Mouse (Mus musculus): Measurements from ENCODE around the gene Gpx3.

Gene Gpx3

DNA sequence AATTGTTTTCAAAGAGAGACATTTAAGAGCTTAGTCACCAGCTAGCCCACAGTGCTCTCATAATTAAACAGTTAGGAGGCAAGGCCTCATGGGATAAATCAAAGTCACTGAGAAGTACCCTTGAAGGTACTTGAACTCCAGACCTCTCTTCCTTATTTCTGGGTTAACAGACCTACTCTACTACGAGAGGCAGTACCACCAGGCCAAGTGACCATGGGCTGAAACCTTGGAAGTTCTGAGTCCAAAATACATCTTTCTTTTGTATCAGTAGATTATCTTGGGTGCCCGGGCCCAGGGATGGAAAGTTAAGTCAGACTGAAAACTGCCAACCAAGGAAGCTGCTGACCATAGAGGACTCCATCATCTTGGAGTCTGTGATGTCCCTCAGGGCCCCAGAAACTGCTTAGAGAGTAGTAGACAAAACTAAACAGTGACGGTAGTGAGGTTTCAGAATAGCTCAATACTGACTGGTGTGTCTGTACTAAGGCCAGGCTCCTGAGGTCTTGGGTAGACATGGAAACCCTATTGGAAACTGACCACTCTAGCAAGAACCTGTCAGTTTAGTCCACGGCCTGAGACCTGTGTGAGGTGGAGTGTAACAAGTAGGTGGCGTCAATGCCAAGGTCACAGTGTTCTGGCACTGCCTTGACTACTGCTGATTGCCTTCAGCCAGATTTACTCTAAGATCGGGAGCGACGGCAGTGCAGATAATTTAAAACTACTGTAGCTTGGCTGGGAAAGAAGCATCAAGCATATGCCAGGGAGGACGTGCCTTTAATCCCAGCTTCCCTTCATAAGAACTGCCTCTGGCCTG is 10.5 kb downstream of the Gpx3 start:
- no peak for DNase-seq (ENCODE audit: low spot score)

DNA sequence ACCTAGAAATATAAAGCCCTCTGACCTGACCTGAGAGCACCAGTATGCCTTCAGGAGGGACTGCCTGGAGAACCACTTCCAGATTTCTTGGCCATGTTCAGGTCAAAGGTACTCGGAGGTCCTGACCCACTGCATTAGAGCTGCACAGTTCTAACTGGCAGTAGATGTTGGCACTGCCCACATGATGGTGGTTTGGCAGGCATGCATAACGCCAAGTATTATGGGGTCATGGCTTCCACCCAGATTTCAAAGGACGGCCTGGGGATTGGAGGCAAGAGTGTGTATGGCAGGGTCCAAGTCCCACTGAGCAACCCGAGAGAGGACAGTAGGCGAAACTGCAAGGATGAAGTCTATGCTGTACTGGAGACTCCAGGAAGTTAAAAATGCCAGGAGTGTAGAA is 11.6 kb downstream of the Gpx3 start:
- no peak for DNase-seq (ENCODE audit: low spot score)

DNA sequence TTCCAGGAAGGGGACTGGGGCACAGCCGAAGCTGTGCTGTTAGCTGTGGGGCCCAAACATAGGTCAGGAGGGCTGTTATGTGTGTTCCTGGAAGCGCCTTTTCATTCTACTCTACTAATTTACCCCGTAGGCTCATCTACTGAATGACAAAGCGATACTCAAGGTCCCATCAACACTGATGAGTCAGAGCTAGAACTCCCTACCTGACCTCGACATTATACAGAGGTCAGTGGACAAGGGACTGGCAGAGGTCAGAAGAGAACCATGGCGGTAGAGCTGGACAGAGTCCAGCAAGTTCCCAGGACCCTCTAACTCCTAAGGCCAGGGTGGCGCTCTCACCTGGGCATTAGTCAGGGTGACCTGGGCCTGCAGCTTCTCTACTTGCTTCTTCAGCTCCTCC is 15.2 kb downstream of the Gpx3 start:
- DNase-seq (ENCODE audit: low spot score): no peak

DNA sequence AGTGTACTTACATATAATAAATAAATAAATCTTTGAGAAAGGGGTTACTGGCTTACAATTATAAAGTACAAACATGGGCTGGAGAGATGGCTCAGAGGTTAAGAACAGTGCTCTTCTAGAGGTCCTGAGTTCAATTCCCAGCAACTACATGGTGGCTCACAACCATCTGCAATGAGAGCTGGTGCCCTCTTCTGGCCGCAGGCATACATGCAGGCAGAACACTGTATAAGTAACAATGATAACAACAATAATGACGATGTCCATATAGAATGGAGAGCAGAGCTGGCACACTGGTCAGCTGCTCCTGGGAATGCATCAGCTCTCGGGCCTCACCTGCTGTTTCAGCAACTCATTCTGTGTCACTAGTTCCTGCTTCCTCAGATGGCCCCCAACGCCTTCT is 16.0 kb downstream of the Gpx3 start:
- DNase-seq (ENCODE audit: low spot score): no peak

DNA sequence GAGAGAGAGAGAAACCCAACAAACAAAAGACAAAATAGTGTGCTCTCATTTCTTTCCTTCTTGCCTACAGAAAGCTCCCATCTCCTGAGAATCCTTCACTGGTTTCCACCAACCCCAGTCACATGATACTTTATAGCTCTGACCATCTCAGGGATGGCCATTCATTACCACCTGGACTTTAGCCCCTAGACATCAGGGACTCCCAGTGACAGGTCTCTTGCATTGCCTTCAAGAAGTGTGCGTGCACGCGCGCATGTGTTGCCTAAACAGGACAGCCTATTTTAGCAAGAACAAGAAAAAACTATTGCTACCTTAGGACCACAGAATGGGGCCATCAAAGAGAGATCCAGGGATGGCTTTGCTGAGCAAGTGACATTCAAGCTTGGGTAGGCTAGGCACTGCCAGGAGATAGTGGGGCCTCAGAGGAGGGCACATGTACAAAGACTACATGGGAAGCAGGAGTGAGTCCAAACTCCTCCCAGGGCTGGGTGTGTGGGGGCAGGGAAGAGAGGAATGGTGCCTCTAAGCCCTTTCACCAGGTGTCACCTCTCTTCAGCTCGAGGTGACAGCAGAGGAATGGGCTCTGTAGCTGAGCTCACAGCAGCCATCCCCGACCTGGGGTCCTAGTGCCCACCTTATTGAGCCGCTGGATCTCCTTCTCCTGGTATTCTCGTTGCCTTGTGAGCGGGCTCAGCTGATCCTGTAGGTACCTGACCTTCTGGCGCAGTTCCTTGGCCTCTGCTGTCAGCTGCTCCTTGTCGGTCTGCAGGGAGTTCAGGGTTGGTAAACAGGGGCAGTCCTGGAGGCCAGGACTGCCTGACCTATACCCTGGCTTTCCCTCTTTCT is 18.1 kb downstream of the Gpx3 start:
- no peak for DNase-seq (ENCODE audit: low spot score)

DNA sequence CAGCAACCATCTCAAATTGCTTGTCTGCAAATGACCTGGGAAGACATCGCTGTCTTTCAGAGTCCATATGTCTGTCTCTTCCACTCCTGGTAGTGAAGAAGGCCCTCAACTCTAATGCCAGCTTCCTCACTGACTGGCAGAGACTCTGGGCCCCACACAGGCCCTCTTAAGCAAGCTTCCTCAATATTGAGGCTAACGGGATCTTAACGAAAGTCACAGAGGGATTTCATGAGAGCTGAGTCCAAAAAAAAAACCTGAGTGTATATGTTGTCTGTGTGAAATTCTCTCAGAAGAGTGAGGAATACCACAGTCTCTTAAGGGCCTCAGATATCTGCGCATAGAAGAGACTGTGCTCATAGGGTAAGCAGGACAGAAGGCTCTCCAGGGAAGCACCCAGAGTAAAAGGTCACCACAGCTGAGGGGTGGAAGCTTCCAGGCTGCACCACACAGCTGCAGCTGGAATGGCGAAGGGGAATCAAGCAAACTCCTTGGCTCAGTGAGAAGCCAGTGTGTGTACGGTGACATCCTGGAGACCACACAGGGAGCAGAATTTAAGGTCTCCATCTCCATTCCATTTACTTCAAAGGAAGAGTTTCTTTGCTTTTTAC is 18.8 kb downstream of the Gpx3 start:
- DNase-seq (ENCODE audit: low spot score): no peak

DNA sequence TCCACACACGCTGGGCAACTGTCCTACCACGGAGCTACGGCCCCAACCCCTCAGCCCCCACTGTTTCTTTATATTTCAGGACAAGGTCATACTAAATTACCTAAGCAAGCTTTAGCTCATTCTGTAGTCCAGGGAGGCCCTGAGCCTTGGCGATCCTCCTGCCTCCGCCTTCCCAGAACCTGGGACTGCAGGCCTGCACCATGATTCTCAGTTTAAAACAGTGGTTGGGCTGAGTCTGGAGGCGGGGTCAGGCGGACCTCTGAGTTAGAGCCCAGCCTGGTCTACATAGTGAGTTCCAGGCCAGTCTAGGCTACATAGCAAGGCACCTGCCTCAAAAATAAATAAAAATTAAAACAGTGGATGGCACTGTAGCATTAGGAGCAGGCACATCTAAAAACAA is 19.5 kb downstream of the Gpx3 start:
- no peak for DNase-seq (ENCODE audit: low spot score)

DNA sequence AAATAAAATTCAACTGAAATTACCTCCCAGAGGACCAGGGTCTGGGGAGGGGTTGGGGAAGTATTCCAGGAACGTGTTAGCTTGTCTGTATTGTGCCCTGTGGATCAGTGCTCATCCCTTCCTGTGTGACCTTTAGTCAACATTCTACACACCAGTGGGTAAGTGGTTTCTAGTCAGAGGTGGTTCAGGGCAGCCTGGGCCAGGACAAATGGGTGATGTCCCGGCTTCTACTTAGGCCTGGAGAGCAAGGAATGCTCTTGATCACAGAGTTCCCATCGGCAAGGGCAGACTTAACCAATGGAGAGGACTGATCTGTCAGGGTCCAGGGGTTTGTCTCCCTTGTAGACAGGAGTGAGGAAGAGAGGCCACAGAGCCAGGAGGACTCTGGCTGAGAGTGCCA is 20.2 kb downstream of the Gpx3 start:
- DNase-seq (ENCODE audit: low spot score): no peak

DNA sequence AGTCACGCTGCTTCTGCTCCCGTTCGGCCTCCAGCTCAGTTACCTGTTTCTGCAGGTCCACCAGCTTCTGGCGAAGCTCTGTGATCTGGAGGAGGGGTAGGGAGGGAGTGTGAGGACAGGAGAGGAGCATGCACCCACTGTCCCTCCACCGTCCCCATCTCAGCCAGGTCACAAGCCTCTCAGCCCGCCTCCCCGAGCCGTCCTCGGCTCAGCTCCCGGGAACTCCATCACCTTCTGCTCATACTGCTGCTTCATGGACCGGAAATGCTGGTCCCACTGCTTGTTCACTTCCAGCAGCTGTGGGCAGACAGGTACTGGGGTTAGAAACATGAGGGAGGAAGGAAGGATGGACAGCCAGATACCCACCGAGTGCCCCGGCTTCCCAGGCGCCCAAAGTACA is 21.9 kb downstream of the Gpx3 start:
- no peak for DNase-seq (ENCODE audit: low spot score)

DNA sequence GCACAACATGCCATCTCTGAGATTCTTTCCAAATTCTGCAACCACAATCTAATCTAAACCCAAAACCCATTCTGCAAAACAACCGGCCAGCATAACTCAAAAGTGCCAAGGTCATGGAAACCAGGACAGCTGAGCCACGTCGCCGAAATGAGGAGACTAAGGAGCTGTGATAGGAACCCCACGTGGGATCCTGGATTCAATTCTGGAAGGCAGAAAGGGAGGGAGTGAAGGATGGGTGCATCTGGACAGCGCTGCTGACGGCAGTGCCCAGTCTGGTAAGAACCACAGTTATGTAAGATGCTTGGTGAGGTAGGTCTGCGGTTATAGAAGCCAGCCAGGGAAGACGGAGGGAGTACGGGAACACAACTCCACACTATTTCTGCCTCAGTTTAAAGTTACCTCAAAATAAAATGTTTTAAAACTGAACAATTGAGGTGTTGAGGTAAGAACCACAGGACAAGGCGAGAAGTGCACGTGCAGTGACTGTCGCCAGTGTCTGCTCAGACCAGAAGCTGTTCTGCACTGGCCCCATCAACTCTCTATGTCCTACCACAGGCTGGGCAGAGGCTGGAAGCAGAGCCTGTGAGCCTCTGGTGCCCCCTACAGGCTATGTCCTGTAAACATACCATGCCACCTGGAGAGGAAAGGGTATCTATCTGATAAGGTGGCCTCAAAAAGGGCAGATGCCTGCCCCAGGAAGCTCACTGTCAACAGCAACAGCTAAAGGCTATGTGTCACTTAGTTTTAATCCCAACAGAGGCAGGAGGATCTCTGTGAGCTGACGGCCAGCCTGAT is 25.3 kb downstream of the Gpx3 start:
- DNase-seq (ENCODE audit: low spot score): peak; percentile 65

DNA sequence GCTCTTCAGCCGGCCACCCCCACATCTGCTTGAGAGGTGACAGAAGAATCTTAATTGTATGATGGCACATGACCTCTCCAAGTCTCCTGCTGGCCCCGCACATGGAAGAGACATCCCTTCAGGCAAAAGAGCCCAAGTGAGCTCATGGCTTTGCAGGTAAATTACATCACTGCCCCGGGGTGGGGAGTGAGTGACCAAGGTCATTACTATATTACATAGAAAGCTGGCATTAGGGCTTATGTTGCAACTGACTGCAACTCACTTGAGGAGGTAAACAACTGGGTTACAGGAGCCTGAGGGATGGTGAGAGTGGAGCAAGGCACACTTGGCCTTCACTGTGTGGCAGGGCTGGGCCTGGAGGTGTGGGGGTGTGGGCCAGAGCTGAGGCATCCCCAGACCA is 26.0 kb downstream of the Gpx3 start:
- DNase-seq (ENCODE audit: low spot score): no peak

DNA sequence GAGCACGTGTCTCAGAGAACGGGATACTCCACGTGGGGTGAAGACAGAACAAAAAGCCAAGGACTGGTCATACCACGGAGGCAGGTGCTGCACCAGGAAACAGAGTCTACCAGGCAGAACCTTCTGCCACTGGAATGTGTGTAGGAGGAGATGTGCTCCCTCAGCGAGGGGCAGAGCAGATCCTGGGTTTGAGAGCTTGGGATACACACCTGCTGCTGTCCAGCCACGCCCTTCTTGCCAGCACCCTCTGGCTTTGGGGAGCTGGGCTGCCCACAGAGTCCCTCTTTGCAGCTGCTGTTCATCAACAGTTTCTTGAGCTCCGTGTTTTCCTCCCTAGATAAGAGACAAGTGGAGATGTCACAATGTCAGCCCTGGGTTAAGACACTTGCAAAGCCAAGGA is 26.6 kb downstream of the Gpx3 start:
- no peak for DNase-seq (ENCODE audit: low spot score)

DNA sequence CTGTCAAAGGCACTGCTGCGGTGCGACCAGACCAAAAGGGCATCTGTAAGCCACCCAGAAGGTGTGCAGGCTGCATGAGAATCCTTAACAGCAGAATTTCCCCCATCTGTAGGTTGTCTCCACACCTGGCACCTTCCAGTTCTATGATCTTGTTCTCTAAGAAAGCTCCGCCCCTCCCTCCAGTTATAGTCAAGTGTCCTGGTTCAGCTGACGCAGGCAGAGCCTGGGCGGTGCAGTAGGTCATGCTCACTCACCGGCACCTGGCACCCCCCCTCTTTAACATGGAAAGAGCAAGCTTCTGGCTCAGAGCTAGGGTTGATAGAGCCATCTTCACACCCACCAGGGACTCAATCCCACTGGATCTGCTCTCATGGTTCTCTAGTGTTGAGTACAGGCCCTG is 27.0 kb downstream of the Gpx3 start:
- DNase-seq (ENCODE audit: low spot score): no peak

DNA sequence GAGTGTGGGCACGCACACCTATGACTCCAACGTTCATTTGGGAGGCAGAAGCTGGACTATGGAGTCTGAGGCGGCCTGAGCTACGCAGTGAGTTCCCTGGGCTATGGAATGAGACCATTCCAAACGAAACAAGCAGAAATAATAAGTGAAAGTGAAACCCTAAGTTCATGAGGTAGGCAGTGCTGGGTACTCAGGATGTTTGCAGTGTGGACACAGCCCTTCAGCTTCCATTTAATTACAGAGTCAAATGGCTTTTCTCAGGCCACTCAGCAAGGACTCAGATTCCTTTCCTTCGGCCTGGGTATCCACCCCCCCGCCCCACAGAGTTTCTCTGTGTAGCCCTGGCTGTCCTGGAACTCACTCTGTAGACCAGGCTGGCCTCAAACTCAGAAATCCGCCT is 27.5 kb downstream of the Gpx3 start:
- DNase-seq (ENCODE audit: low spot score): no peak

DNA sequence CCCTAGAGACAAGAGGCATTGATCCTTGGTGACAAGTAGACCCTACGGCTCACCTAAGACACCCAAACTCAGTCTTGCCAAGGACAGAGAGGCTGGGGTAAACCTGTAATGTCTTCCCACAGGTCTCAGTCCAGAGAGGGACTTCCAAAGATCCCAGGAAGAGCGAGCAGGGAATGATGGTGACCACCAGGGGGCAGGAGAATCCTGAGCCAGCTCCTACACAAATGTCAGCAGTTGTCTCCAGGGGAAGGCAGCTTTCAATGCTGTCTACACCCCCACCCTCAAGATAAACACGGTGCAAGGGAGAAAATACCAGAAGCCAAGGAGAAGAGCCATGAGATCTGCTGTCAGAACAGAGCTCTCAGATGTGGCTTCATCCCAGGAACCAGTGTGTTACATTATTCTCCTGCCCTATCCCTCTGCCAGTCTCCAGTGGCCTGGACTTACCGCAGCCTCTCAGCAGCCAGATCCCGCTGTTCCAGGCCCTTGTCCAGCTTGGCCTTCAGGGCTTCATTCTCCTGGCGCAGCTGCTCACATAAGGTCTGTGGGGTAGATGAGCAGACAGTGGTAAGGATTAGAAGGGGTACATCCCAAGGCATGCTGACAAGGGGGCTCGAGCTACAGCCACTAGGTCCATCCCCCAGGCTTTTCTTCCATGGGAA is 28.2 kb downstream of the Gpx3 start:
- peak; percentile 56 for DNase-seq (ENCODE audit: low spot score)

DNA sequence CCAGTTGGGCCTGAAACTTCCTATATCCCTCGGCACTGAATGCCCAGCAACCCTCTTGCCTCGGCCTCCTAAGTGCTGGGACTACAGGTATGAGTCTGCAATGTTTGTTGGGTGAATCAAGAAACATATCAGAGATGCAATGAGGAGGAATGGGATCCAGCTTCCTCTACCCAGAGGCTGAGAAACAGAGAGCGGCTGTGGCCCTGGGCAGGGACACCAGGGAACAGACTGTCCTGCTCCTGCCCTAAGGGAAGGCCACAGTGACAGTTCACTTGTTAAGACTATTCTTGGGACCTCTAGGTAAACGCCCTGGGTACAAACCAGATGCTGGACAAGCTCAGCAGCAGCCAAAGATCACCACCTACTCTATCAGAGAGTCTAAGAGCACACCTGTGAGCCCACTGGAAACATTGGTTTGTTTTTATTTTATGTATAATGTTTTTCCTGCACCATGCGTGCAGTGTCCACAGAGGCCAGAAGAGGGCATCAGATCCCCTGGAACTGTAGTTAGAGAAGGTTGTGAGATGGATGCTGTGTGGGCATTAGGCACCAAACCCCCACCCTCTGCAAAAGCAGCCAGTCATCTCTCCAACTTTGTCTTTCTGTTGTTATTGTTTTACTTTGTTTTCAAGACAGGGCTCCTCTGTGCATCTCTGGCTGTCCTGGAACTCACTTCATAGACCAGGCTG is 29.3 kb downstream of the Gpx3 start:
- DNase-seq (ENCODE audit: low spot score): no peak

DNA sequence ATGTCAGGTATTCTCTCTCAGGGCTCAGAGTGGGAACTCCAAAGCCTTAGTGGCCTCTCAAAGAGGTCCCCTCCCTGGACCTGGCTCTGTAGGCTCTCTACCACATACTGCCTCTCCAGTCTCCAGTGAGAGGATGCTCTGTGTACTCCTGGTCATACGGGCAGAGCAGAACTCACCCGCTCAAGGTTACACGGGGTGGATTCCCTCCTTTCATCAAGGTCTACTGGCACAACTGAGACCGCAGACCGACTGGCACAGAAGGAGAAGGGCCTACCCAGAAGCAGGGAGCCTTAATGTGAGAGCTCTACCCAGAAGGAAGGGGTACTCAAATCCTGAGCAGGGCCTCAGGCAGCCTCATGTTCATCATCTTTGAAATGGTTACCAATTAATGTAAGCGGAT is 30.3 kb downstream of the Gpx3 start:
- DNase-seq (ENCODE audit: low spot score): no peak

DNA sequence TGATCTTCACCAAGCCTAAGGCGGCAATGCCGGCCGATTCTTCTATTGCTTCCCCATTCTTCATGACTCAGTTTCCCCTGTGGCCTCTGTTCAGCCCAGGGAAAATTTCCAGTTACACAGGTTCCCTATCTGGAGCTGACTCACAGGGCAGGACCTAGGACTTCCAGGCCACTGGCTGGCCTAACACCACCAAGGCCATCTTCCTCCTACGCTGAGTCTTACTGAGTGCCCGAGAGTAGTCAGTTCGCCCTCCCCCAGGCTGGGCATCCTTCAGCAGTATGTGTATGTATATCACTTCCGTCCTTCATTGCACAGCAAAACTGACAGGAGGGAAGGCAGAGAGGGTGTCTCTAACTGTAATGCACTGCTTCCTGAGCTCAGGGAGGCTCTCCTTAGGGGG is 31.9 kb downstream of the Gpx3 start:
- no peak for DNase-seq (ENCODE audit: low spot score)

DNA sequence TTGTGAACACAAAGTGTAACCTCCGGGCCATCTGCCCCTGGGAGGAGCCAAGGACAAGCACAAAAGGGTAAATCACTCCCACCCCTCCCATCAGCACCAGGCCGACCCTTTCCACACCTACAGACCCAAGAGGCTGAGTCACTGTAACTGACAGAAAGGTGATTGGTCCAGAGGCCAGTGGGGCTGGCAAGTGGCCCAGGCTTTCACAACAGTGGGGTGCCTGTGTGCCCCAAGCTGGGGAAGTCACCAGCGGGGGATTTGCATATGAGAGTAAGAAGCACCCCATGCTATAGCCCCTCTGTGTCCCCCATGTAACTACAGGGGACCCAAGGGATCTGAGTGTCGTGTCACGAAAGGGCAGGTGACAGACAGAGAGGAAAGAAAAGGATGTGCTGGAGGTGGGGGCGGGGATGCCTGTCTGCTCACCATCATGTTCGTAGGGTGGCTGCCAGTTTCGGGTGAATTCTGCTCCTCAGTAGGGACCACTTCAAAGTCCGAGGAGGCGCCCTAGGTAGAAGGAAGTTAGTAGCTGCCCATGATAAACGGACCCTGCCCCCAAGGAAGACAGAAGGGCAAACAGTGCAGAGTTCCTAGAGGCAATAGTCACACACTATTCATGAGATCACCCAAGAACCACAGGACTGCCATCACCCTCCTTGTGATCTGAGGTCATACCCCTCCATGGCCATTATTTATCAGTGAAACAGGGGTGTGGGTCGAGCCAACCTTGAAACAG is 34.0 kb downstream of the Gpx3 start:
- DNase-seq (ENCODE audit: low spot score): peak; percentile 31

DNA sequence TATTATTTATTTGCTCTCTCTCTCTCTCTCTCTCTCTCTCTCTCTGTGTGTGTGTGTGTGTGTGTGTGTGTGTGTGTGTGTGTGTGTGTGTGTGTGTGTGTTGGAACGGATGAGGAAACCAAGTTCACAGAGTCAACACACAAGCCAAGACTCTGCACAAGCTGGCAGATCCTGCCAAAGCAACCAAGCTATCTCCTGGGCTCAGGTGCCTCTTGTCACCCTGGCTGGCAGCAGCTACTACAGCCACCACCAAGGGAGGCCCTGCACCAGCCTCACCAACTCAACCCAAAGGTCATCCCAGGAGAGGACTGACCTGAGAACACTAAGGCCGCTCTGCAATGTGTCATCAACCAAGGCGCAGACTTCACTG is 34.5 kb downstream of the Gpx3 start:
- DNase-seq (ENCODE audit: low spot score): no peak

DNA sequence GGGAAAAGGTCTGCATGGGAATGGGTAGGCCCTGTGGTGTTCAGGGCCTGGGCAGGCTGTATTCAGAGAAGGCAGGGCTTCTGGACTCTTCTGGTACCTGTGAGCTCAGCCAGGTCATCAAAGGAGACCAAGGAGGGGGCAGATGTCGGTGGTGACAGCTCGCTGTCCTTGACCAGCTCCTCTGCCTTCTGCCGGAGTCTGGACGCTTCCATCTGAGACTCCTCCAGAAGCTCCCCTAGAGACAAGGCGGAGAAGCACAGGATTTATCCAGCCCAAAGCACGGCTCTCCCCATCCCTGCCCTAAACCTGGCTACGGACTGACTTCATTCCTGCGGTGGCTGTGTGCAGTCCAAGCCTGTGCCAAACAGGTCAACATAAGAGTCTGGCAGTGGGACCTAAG is 37.2 kb downstream of the Gpx3 start:
- DNase-seq (ENCODE audit: low spot score): no peak
